Mouse (Mus musculus) heart, embryonic 11.5 days (tissue): ENCODE measurements around the gene Psen2. TPM values are rescaled to one million over a fixed set of nuclear protein-coding genes. Genes with fewer than 3 reads are reported as not detected.

Experiments used
- ATAC-seq: fragments of 200-750 bp; cut with Nextera tagmentation; replicated peaks from 2 replicates; pipeline ENCODE4 v1.8.0; 2017; ENCODE audit warnings: moderate library complexity; ENCODE audit not compliant: insufficient number of reproducible peaks, low FRiP score, low TSS enrichment
- H3K27ac ChIP-seq: fragments of 300-500 bp; sonication (generic); 2 replicates; pipeline ENCODE4 v1.5.1; 2014; ENCODE audit warnings: mild to moderate bottlenecking, low read depth, low read length
- H3K27me3 ChIP-seq: fragments of 300-500 bp; sonication (generic); 2 replicates; pipeline ENCODE4 v1.6.1; 2014; ENCODE audit warnings: mild to moderate bottlenecking, low read length, mixed read lengths; ENCODE audit not compliant: control insufficient read depth, insufficient read depth
- H3K36me3 ChIP-seq: fragments of 300-500 bp; sonication (generic); 2 replicates; pipeline ENCODE4 v1.6.1; 2014; ENCODE audit warnings: mild to moderate bottlenecking, low read length, moderate library complexity, mixed read lengths; ENCODE audit not compliant: control insufficient read depth, insufficient read depth
- H3K4me1 ChIP-seq: fragments of 300-500 bp; sonication (generic); 2 replicates; pipeline ENCODE4 v1.6.1; 2014; ENCODE audit warnings: low read length; ENCODE audit not compliant: control insufficient read depth, insufficient read depth
- H3K4me2 ChIP-seq: fragments of 300-500 bp; sonication (generic); 2 replicates; pipeline ENCODE4 v1.6.1; 2014; ENCODE audit warnings: mild to moderate bottlenecking, moderate library complexity
- H3K4me3 ChIP-seq: fragments of 300-500 bp; sonication (generic); 2 replicates; pipeline ENCODE4 v1.5.1; 2014; ENCODE audit warnings: low read depth, low read length
- H3K9ac ChIP-seq: fragments of 300-500 bp; sonication (generic); 2 replicates; pipeline ENCODE4 v1.6.1; 2014; ENCODE audit warnings: mild to moderate bottlenecking, low read depth, low read length, moderate library complexity
- H3K9me3 ChIP-seq: fragments of 300-500 bp; sonication (generic); replicated peaks from 2 replicates; pipeline ENCODE4 v1.6.1; 2016; ENCODE audit warnings: low read length; ENCODE audit not compliant: control insufficient read depth
- WGBS: fragments of 180-500 bp; shearing (Covaris S2); extraction: QIAGEN DNeasy Blood & Tissue Kit; methylation state at CpG from one replicate; pipeline ENCODE4 v1.1.7; 2014; ENCODE audit not compliant: insufficient replicate concordance; 5-methylcytosine and 5-hydroxymethylcytosine counted together
- polyA plus RNA-seq: library from polyadenylated mRNA; unstranded; fragments of >200 nt; fragmentation: Nextera tagmentation; extraction: Ambion mirVana; gene quantifications from 2 replicates; pipeline ENCODE4 v1.2.1, GENCODE M21; 2014

Gene Psen2
- polyA plus RNA-seq, 1 experiment from 2014 or later = 14.7 TPM

GRCm38 (mm10) chr1:180178340-180178739 lies 84.9 kb downstream of the Psen2 start:
- 84% methylated on average over 9 of the region's 9 CpGs for WGBS
- no peak overlapping the region for H3K4me3 ChIP-seq
- H3K9me3 ChIP-seq = no peaks in the 10 kb centered on the region
- no peaks in the 10 kb centered on the region for H3K36me3 ChIP-seq
- H3K4me2 ChIP-seq = no peak overlapping the region
- no peak overlapping the region for H3K27ac ChIP-seq
- H3K4me1 ChIP-seq = no peaks in the 10 kb centered on the region
- no peak for ATAC-seq
- no peak overlapping the region for H3K9ac ChIP-seq
- no peaks in the 10 kb centered on the region for H3K27me3 ChIP-seq

Other genes with a start within 250 kb of the Psen2 start
- gene Coq8a, start 63.8 kb downstream of the Psen2 start, polyA plus RNA-seq = 8.6 and 10.8 TPM in 2 replicates
- gene Itpkb, start 67.0 kb upstream of the Psen2 start, polyA plus RNA-seq = 3.2 and 4.0 TPM in 2 replicates
- 0.11 and 0.34 TPM in 2 replicates for gene Stum, start 220.1 kb upstream of the Psen2 start, polyA plus RNA-seq